Mouse (Mus musculus): ENCODE measurements around the gene Atp6v0c.

DNA sequence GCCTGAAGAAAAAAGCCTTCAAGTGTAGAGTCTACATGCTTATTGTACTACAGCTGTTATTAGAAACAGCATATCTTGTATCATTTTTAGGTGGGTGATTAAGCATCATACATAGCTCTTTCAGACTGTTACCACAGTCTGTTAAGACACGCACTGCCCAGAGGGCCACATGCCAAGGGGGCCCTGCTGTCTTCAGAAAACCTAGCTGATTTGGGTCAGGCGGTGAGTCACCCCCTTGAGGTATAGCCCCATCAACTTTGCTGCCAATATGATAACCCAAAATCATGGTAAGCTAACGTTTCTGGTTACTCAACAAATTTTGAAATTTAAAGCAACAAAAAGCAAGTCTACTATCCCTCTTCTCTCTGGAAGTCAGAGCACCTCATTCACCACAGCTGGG, 50.1 kb downstream of the Atp6v0c start:
- no peak for TF ChIP-seq GATA1 (IDR thresholded peaks at IDR 0.05; ENCODE audit: borderline replicate concordance, low read length)
- no peak for TF ChIP-seq FLI1 (IDR thresholded peaks at IDR 0.05; ENCODE audit: low read length)
